Mouse (Mus musculus) heart, embryonic 16.5 days (tissue): ENCODE data around the gene Gxylt2. TPM values are rescaled to one million over a fixed set of nuclear protein-coding genes. Genes with fewer than 3 reads are reported as not detected.

Experiments
- ATAC-seq: fragments of 200-750 bp; cut with Nextera tagmentation; replicated peaks from 2 replicates; pipeline ENCODE4 v1.8.0; 2017; ENCODE audit warnings: moderate number of reproducible peaks; ENCODE audit not compliant: insufficient read depth, low FRiP score; ENCODE audit errors: extremely low read depth
- H3K27ac ChIP-seq: fragments of 300-500 bp; sonication (generic); 2 replicates; pipeline ENCODE4 v1.5.1; 2014; ENCODE audit warnings: mild to moderate bottlenecking, low read length, control low read depth, moderate library complexity
- H3K27me3 ChIP-seq: fragments of 300-500 bp; sonication (generic); 2 replicates; pipeline ENCODE4 v1.6.1; 2014; ENCODE audit warnings: low read length, mixed read lengths; ENCODE audit not compliant: control insufficient read depth, insufficient read depth
- H3K36me3 ChIP-seq: fragments of 300-500 bp; sonication (generic); 2 replicates; pipeline ENCODE4 v1.6.1; 2014; ENCODE audit not compliant: control insufficient read depth, insufficient read depth
- H3K4me1 ChIP-seq: fragments of 300-500 bp; sonication (generic); 2 replicates; pipeline ENCODE4 v1.6.1; 2014; ENCODE audit warnings: low read length, mixed read lengths; ENCODE audit not compliant: control insufficient read depth, insufficient read depth
- H3K4me2 ChIP-seq: fragments of 300-500 bp; sonication (generic); 2 replicates; pipeline ENCODE4 v1.6.1; 2014; ENCODE audit warnings: low read depth, mild to moderate bottlenecking, control low read depth, low read length
- H3K4me3 ChIP-seq: fragments of 300-500 bp; sonication (generic); 2 replicates; pipeline ENCODE4 v1.5.1; 2014; ENCODE audit warnings: mild to moderate bottlenecking, control low read depth, low read length
- H3K9ac ChIP-seq: fragments of 300-500 bp; sonication (generic); 2 replicates; pipeline ENCODE4 v1.6.1; 2014; ENCODE audit warnings: low read length, control low read depth
- H3K9me3 ChIP-seq: fragments of 300-500 bp; sonication (generic); replicated peaks from 2 replicates; pipeline ENCODE4 v1.6.1; 2016; ENCODE audit warnings: low read length; ENCODE audit not compliant: control insufficient read depth
- WGBS: fragments of 180-500 bp; shearing (Covaris S2); extraction: QIAGEN DNeasy Blood & Tissue Kit; methylation state at CpG from one replicate; pipeline ENCODE4 v1.1.7; 2014; 5-methylcytosine and 5-hydroxymethylcytosine counted together
- polyA plus RNA-seq: library from polyadenylated mRNA; unstranded; fragments of >200 nt; fragmentation: Nextera tagmentation; extraction: Ambion mirVana; gene quantifications from 2 replicates; pipeline ENCODE4 v1.2.1, GENCODE M21; 2015

Gxylt2 gene
- polyA plus RNA-seq, 1 experiment from 2014 or later: 3.4 TPM

- Histone ChIP-seq H3K4me3 (no peak overlapping the region), H3K9me3 (no peaks in the 10 kb centered on the region), H3K27ac (no peak overlapping the region), H3K9ac (no peak overlapping the region), H3K4me2 (peak overlapping the region; percentile 24; the same call in 1 of the 2 replicates), H3K36me3 (no peaks in the 10 kb centered on the region), H3K4me1 (peaks cover 4% of the 10 kb centered on the region; the same call in 1 of the 2 replicates), H3K27me3 (no peaks in the 10 kb centered on the region; the same call in 1 of the 2 replicates)
- no peak for ATAC-seq
- WGBS: 19% methylated on average over 17 of the region's 17 CpGs
Observed at GRCm38 (mm10) chr6:100720882-100721721, 16.6 kb downstream of the Gxylt2 start.

- Histone ChIP-seq H3K27me3 (no peaks in the 10 kb centered on the region), H3K36me3 (no peaks in the 10 kb centered on the region), H3K4me1 (no peaks in the 10 kb centered on the region), H3K4me3 (no peak overlapping the region), H3K4me2 (0 out of 2 replicates have a peak overlapping the region, but pooled peaks have one; percentile 20), H3K9me3 (no peaks in the 10 kb centered on the region), H3K27ac (peak overlapping the region; percentile 29; the same call in 1 of the 2 replicates), H3K9ac (no peak overlapping the region)
- 55% methylated on average over 9 of the region's 9 CpGs for WGBS
- no peak for ATAC-seq
Observed at GRCm38 (mm10) chr6:100731996-100732375, 27.5 kb downstream of the Gxylt2 start.

- H3K36me3 ChIP-seq: no peaks in the 10 kb centered on the region
- 0 out of 2 replicates have a peak overlapping the region, but pooled peaks have one; percentile 20 for H3K4me2 ChIP-seq
- peak; percentile 25; the same call in 1 of the 2 replicates for ATAC-seq
- H3K9me3 ChIP-seq: no peaks in the 10 kb centered on the region
- H3K27me3 ChIP-seq: no peaks in the 10 kb centered on the region
- H3K9ac ChIP-seq: no peak overlapping the region
- H3K27ac ChIP-seq: peak overlapping the region; percentile 26; the same call in 1 of the 2 replicates
- 50% methylated on average over 12 of the region's 12 CpGs for WGBS
- no peak overlapping the region for H3K4me3 ChIP-seq
- no peaks in the 10 kb centered on the region for H3K4me1 ChIP-seq
Observed at GRCm38 (mm10) chr6:100732376-100733021, 28.0 kb downstream of the Gxylt2 start.

- Histone ChIP-seq H3K36me3 (no peaks in the 10 kb centered on the region), H3K4me3 (no peak overlapping the region), H3K4me1 (no peaks in the 10 kb centered on the region), H3K9me3 (no peaks in the 10 kb centered on the region), H3K4me2 (no peak overlapping the region), H3K27ac (no peak overlapping the region), H3K9ac (no peak overlapping the region), H3K27me3 (no peaks in the 10 kb centered on the region)
- no peak for ATAC-seq
- 85% methylated on average over 10 of the region's 10 CpGs for WGBS
Observed at GRCm38 (mm10) chr6:100733218-100733617, 28.7 kb downstream of the Gxylt2 start.

- no peaks in the 10 kb centered on the region for H3K27me3 ChIP-seq
- ATAC-seq: 0 out of 2 replicates have a peak, but pooled peaks have one; percentile 52
Observed at GRCm38 (mm10) chr6:100734321-100734720, 29.8 kb downstream of the Gxylt2 start.

GRCm38 (mm10) chr6:100758431-100759208, 54.1 kb downstream of the Gxylt2 start:
- WGBS: 68% methylated on average over 4 of the region's 4 CpGs
- Histone ChIP-seq H3K4me2 (no peak overlapping the region), H3K4me1 (no peaks in the 10 kb centered on the region), H3K9ac (no peak overlapping the region), H3K27me3 (no peaks in the 10 kb centered on the region), H3K9me3 (no peaks in the 10 kb centered on the region), H3K4me3 (no peak overlapping the region), H3K36me3 (no peaks in the 10 kb centered on the region), H3K27ac (no peak overlapping the region)
- ATAC-seq: no peak

More at GRCm38 (mm10) chr6:100734321-100734720, 29.8 kb downstream of the Gxylt2 start:
- no peak overlapping the region for H3K9ac ChIP-seq
- WGBS: 73% methylated on average over 6 of the region's 6 CpGs
- no peak overlapping the region for H3K4me2 ChIP-seq
- H3K4me1 ChIP-seq: no peaks in the 10 kb centered on the region
- no peak overlapping the region for H3K4me3 ChIP-seq
- no peak overlapping the region for H3K27ac ChIP-seq
- no peaks in the 10 kb centered on the region for H3K36me3 ChIP-seq
- no peaks in the 10 kb centered on the region for H3K9me3 ChIP-seq

GRCm38 (mm10) chr6:100767756-100768155, 63.2 kb downstream of the Gxylt2 start:
- Histone ChIP-seq H3K4me3 (no peak overlapping the region), H3K27ac (no peak overlapping the region), H3K4me1 (no peaks in the 10 kb centered on the region), H3K9ac (no peak overlapping the region), H3K4me2 (no peak overlapping the region), H3K36me3 (no peaks in the 10 kb centered on the region), H3K9me3 (no peaks in the 10 kb centered on the region), H3K27me3 (no peaks in the 10 kb centered on the region)
- no peak for ATAC-seq
- WGBS: 76% methylated on average over 4 of the region's 4 CpGs

- ATAC-seq: peak; percentile 49; the same call in 1 of the 2 replicates
- Histone ChIP-seq H3K4me1 (no peaks in the 10 kb centered on the region), H3K4me2 (no peak overlapping the region), H3K27me3 (no peaks in the 10 kb centered on the region), H3K9ac (no peak overlapping the region), H3K27ac (no peak overlapping the region), H3K9me3 (no peaks in the 10 kb centered on the region), H3K36me3 (no peaks in the 10 kb centered on the region), H3K4me3 (no peak overlapping the region)
- 70% methylated on average over 15 of the region's 15 CpGs for WGBS
Observed at GRCm38 (mm10) chr6:100775923-100776505, 71.5 kb downstream of the Gxylt2 start.
